Mouse (Mus musculus): ENCODE results near the gene Fancc.
A peak's percentile ranks its signal among the peaks of the same experiment; 100 is the strongest.

The Fancc gene

DNA sequence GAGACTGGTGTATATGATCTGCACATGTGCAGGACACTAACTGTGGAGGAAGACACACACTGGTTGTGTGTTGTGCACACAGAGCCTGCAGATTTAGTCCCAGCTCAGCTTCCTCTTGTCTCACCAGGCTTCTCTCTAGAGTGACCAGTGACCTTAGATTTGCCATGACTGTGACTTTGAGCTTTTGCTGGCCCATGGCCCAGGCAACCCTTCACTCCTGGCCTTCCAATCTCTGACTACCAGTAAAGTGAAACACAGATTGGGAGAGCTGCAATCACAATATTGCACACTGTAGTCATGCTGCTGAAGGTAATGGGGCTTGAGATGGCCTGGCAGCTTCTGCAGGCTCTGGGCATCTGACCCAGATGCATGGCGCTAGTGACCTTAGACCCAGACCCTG is 183.8 kb downstream of the Fancc start:
- H3K27me3 ChIP-seq (ENCODE audit: insufficient read depth, low read length): no peaks in the 10 kb centered on the region
- H3K9me3 ChIP-seq (ENCODE audit: low read length): no peaks in the 10 kb centered on the region
- TF ChIP-seq CTCF (conservative IDR thresholded peaks at IDR 0.05; ENCODE audit: low read length) (no peak), NANOG (IDR thresholded peaks at IDR 0.05; ENCODE audit: borderline replicate concordance, low read length) (no peak), POU5F1 (IDR thresholded peaks at IDR 0.05; ENCODE audit: borderline replicate concordance, low read length) (no peak)
- H3K4me1 ChIP-seq (replicated peaks; ENCODE audit: low read depth, low read length): peaks cover 22% of the 10 kb centered on the region
- H3K4me3 ChIP-seq (replicated peaks; ENCODE audit: low read length): no peak overlapping the region
- peaks cover 53% of the 10 kb centered on the region for H3K36me3 ChIP-seq (ENCODE audit: insufficient read depth, low read length)

DNA sequence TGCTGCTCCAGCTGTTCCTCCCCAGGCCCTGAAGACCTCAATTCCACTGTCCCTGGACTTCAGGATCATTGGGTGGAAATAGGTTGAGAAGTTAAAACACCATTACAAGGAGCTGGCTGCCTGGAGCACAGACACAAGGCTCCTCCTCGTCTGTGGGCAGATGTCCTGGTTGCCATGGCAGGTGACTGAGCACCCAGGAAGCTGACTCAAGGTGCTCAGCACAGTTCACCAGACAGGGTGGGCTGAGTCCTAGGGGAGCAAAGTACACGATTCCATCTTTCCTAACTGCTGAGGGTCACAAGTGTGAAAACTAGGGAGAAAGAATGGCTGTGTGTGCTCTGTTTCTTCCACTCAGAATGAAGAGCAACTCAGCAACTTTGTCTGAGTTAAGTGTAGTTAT is 185.9 kb downstream of the Fancc start:
- Histone ChIP-seq H3K27me3 (ENCODE audit: insufficient read depth, low read length) (no peaks in the 10 kb centered on the region), H3K9me3 (ENCODE audit: low read length) (no peaks in the 10 kb centered on the region), H3K4me3 (replicated peaks; ENCODE audit: low read length) (no peak overlapping the region), H3K4me1 (replicated peaks; ENCODE audit: low read depth, low read length) (peaks cover 41% of the 10 kb centered on the region), H3K36me3 (ENCODE audit: insufficient read depth, low read length) (peaks cover 44% of the 10 kb centered on the region)
- TF ChIP-seq NANOG (IDR thresholded peaks at IDR 0.05; ENCODE audit: borderline replicate concordance, low read length) (no peak), POU5F1 (IDR thresholded peaks at IDR 0.05; ENCODE audit: borderline replicate concordance, low read length) (no peak), CTCF (conservative IDR thresholded peaks at IDR 0.05; ENCODE audit: low read length) (no peak)

- TF ChIP-seq POU5F1 (IDR thresholded peaks at IDR 0.05; ENCODE audit: borderline replicate concordance, low read length): no peak
- TF ChIP-seq NANOG (IDR thresholded peaks at IDR 0.05; ENCODE audit: borderline replicate concordance, low read length): no peak
- TF ChIP-seq CTCF (conservative IDR thresholded peaks at IDR 0.05; ENCODE audit: low read length): no peak
- Histone ChIP-seq H3K4me1 (replicated peaks; ENCODE audit: low read depth, low read length) (peaks cover 53% of the 10 kb centered on the region), H3K9me3 (ENCODE audit: low read length) (no peaks in the 10 kb centered on the region), H3K27me3 (ENCODE audit: insufficient read depth, low read length) (no peaks in the 10 kb centered on the region), H3K4me3 (replicated peaks; ENCODE audit: low read length) (no peak overlapping the region), H3K36me3 (ENCODE audit: insufficient read depth, low read length) (peaks cover 49% of the 10 kb centered on the region)
These were observed 187.5 kb downstream of the Fancc start for GRCm38 (mm10) chr13:63309563-63309962.

DNA sequence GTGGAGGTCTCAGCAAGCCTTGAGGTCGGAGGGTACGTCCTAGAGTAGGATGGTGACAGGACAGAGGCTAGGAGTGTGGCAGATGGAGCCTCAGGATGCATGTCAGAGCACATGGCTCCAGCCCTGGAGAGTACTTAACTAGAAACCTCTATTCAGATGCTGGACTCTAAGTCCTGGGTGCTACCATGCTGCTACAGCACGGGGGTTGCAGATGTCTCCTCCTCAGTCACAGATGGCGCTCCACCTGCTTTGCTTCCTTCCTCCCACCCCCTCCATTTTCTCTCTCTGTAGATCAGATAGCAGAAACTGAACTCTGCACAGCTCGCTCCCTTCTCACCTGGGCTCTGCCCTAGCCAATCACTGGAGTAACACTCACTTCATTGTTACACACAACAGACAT is 190.3 kb downstream of the Fancc start:
- no peak for TF ChIP-seq NANOG (IDR thresholded peaks at IDR 0.05; ENCODE audit: borderline replicate concordance, low read length)
- no peak for TF ChIP-seq POU5F1 (IDR thresholded peaks at IDR 0.05; ENCODE audit: borderline replicate concordance, low read length)
- TF ChIP-seq CTCF (conservative IDR thresholded peaks at IDR 0.05; ENCODE audit: low read length): no peak
- peaks cover 61% of the 10 kb centered on the region for H3K36me3 ChIP-seq (ENCODE audit: insufficient read depth, low read length)

GRCm38 (mm10) chr13:63305160-63306011 is 191.7 kb downstream of the Fancc start:
- peaks cover 66% of the 10 kb centered on the region for H3K36me3 ChIP-seq (ENCODE audit: insufficient read depth, low read length)
- peaks cover 82% of the 10 kb centered on the region for H3K4me1 ChIP-seq (replicated peaks; ENCODE audit: low read depth, low read length)
- H3K9me3 ChIP-seq (ENCODE audit: low read length): peaks cover 11% of the 10 kb centered on the region
- H3K4me3 ChIP-seq (replicated peaks; ENCODE audit: low read length): 0 out of 2 replicates have a peak overlapping the region, but pooled peaks have one; percentile 3
- no peaks in the 10 kb centered on the region for H3K27me3 ChIP-seq (ENCODE audit: insufficient read depth, low read length)
- TF ChIP-seq CTCF (conservative IDR thresholded peaks at IDR 0.05; ENCODE audit: low read length): no peak
- no peak for TF ChIP-seq POU5F1 (IDR thresholded peaks at IDR 0.05; ENCODE audit: borderline replicate concordance, low read length)
- no peak for TF ChIP-seq NANOG (IDR thresholded peaks at IDR 0.05; ENCODE audit: borderline replicate concordance, low read length)

More for the DNA sequence above, 190.3 kb downstream of the Fancc start:
- Histone ChIP-seq H3K9me3 (ENCODE audit: low read length) (peaks cover 11% of the 10 kb centered on the region), H3K4me1 (replicated peaks; ENCODE audit: low read depth, low read length) (peaks cover 68% of the 10 kb centered on the region), H3K4me3 (replicated peaks; ENCODE audit: low read length) (no peak overlapping the region), H3K27me3 (ENCODE audit: insufficient read depth, low read length) (no peaks in the 10 kb centered on the region)

DNA sequence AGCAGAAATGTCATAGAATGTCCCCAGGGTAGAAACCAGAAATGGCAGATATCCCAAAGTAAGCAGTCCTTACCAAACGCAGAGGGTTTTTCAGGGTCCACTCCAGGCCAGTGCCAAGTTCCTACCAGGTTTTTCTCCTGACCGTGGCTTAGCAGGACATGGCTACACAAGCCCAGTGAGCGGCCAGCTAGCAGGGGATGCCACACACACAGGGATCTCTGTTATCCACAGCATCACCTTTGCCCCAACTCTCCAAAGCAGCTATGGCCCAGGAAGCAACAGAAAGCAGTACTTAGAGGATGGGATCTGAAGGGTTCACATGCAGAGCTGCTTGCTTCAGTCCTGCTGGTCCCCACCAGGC is 192.3 kb downstream of the Fancc start:
- Histone ChIP-seq H3K36me3 (ENCODE audit: insufficient read depth, low read length) (peaks cover 72% of the 10 kb centered on the region), H3K4me3 (replicated peaks; ENCODE audit: low read length) (0 out of 2 replicates have a peak overlapping the region, but pooled peaks have one; percentile 3), H3K27me3 (ENCODE audit: insufficient read depth, low read length) (no peaks in the 10 kb centered on the region), H3K4me1 (replicated peaks; ENCODE audit: low read depth, low read length) (peaks cover 88% of the 10 kb centered on the region), H3K9me3 (ENCODE audit: low read length) (peaks cover 11% of the 10 kb centered on the region)
- TF ChIP-seq NANOG (IDR thresholded peaks at IDR 0.05; ENCODE audit: borderline replicate concordance, low read length): no peak
- no peak for TF ChIP-seq CTCF (conservative IDR thresholded peaks at IDR 0.05; ENCODE audit: low read length)
- no peak for TF ChIP-seq POU5F1 (IDR thresholded peaks at IDR 0.05; ENCODE audit: borderline replicate concordance, low read length)

- H3K27me3 ChIP-seq (ENCODE audit: insufficient read depth, low read length): no peaks in the 10 kb centered on the region
- H3K9me3 ChIP-seq (ENCODE audit: low read length): peaks cover 11% of the 10 kb centered on the region
- peaks cover 92% of the 10 kb centered on the region for H3K4me1 ChIP-seq (replicated peaks; ENCODE audit: low read depth, low read length)
- no peak for TF ChIP-seq POU5F1 (IDR thresholded peaks at IDR 0.05; ENCODE audit: borderline replicate concordance, low read length)
- no peak for TF ChIP-seq NANOG (IDR thresholded peaks at IDR 0.05; ENCODE audit: borderline replicate concordance, low read length)
- no peak for TF ChIP-seq CTCF (conservative IDR thresholded peaks at IDR 0.05; ENCODE audit: low read length)
- no peak overlapping the region for H3K4me3 ChIP-seq (replicated peaks; ENCODE audit: low read length)
- H3K36me3 ChIP-seq (ENCODE audit: insufficient read depth, low read length): peaks cover 73% of the 10 kb centered on the region
These were observed 192.8 kb downstream of the Fancc start for GRCm38 (mm10) chr13:63304124-63304792.

DNA sequence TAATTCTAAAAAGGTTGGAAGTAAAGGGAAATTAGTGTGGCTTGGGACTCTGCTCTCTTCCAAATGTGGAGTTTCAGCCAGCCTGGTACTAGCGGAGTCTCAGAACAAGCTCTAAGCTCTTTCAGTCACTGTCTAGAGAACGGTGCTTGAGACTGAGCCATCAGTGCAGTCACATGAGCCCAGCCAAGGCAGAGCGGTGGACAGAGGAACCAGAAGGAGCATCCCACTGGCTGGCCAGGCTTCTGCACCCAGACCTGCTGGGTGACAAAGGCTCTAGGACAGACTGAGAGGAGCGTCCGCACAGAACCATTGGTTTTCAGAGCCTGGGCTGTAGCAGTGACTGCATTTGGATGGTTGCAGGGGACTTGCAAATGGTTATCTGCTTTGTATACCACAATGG is 194.7 kb downstream of the Fancc start:
- Histone ChIP-seq H3K9me3 (ENCODE audit: low read length) (peaks cover 11% of the 10 kb centered on the region), H3K4me3 (replicated peaks; ENCODE audit: low read length) (no peak overlapping the region), H3K4me1 (replicated peaks; ENCODE audit: low read depth, low read length) (peaks cover 96% of the 10 kb centered on the region), H3K27me3 (ENCODE audit: insufficient read depth, low read length) (no peaks in the 10 kb centered on the region), H3K36me3 (ENCODE audit: insufficient read depth, low read length) (peaks cover 82% of the 10 kb centered on the region)
- no peak for TF ChIP-seq CTCF (conservative IDR thresholded peaks at IDR 0.05; ENCODE audit: low read length)
